Mouse (Mus musculus) embryonic facial prominence, embryonic 15.5 days (tissue): ENCODE results near the gene Shf. TPM values are rescaled to one million over a fixed set of nuclear protein-coding genes. Genes with fewer than 3 reads are reported as not detected.

Experiments
- ATAC-seq: fragments of 200-750 bp; cut with Nextera tagmentation; 2 replicates; pipeline ENCODE4 v1.8.0; 2017; ENCODE audit warnings: low read depth, moderate TSS enrichment; ENCODE audit not compliant: insufficient number of reproducible peaks, low FRiP score, low TSS enrichment
- H3K27ac ChIP-seq: fragments of 300-500 bp; sonication (generic); replicated peaks from 2 replicates; pipeline ENCODE4 v1.5.1; 2015; ENCODE audit warnings: mild to moderate bottlenecking, inconsistent platforms
- H3K27me3 ChIP-seq: fragments of 300-500 bp; sonication (generic); 2 replicates; pipeline ENCODE4 v1.6.1; 2015; ENCODE audit warnings: inconsistent platforms
- H3K36me3 ChIP-seq: fragments of 300-500 bp; sonication (generic); 2 replicates; pipeline ENCODE4 v1.6.1; 2015; ENCODE audit warnings: mild to moderate bottlenecking, inconsistent platforms
- H3K4me1 ChIP-seq: fragments of 300-500 bp; sonication (generic); 2 replicates; pipeline ENCODE4 v1.6.1; 2015; ENCODE audit warnings: inconsistent platforms
- H3K4me2 ChIP-seq: fragments of 300-500 bp; sonication (generic); replicated peaks from 2 replicates; pipeline ENCODE4 v1.6.1; 2015; ENCODE audit warnings: mild to moderate bottlenecking, inconsistent platforms
- H3K4me3 ChIP-seq: fragments of 300-500 bp; sonication (generic); replicated peaks from 2 replicates; pipeline ENCODE4 v1.5.1; 2015; ENCODE audit warnings: mild to moderate bottlenecking, inconsistent platforms
- H3K9ac ChIP-seq: fragments of 300-500 bp; sonication (generic); 2 replicates; pipeline ENCODE4 v1.6.1; 2015; ENCODE audit warnings: inconsistent platforms
- H3K9me3 ChIP-seq: fragments of 300-500 bp; sonication (generic); replicated peaks from 2 replicates; pipeline ENCODE4 v1.6.1; 2016; ENCODE audit warnings: inconsistent platforms
- WGBS: fragments of 180-500 bp; shearing (Covaris S2); methylation state at CpG from one replicate; pipeline ENCODE4 v1.1.7; 2015; 5-methylcytosine and 5-hydroxymethylcytosine counted together
- polyA plus RNA-seq: library from polyadenylated mRNA; unstranded; fragments of >200 nt; fragmentation: Nextera tagmentation; extraction: Ambion mirVana; gene quantifications from 2 replicates; pipeline ENCODE4 v1.2.1, GENCODE M21; 2015

Shf gene
- polyA plus RNA-seq, 1 experiment from 2014 or later: 4.5 TPM

- peaks cover 30% of the 10 kb centered on the region for H3K36me3 ChIP-seq
- ATAC-seq: no peak
- 56% methylated on average over 6 of the region's 6 CpGs for WGBS
Observed at GRCm38 (mm10) chr2:122360310-122360709, 8.7 kb downstream of the Shf start.

GRCm38 (mm10) chr2:122356187-122356586, 12.8 kb downstream of the Shf start:
- Histone ChIP-seq H3K27ac (no peak overlapping the region), H3K9ac (no peak overlapping the region), H3K4me1 (peaks cover 18% of the 10 kb centered on the region), H3K4me3 (no peak overlapping the region), H3K9me3 (no peaks in the 10 kb centered on the region), H3K4me2 (no peak overlapping the region), H3K36me3 (peaks cover 38% of the 10 kb centered on the region), H3K27me3 (no peaks in the 10 kb centered on the region)
- ATAC-seq: no peak
- WGBS: 62% methylated on average over 3 of the region's 3 CpGs

More at GRCm38 (mm10) chr2:122360310-122360709, 8.7 kb downstream of the Shf start:
- Histone ChIP-seq H3K27ac (no peak overlapping the region), H3K4me2 (no peak overlapping the region), H3K9ac (no peak overlapping the region), H3K9me3 (no peaks in the 10 kb centered on the region), H3K4me1 (0 out of 2 replicates have a peak, but pooled peaks cover 6% of the 10 kb centered on the region), H3K27me3 (no peaks in the 10 kb centered on the region), H3K4me3 (no peak overlapping the region)

- 84% methylated on average over 5 of the region's 5 CpGs for WGBS
- Histone ChIP-seq H3K4me3 (no peak overlapping the region), H3K4me1 (peaks cover 21% of the 10 kb centered on the region), H3K9me3 (no peaks in the 10 kb centered on the region), H3K36me3 (peaks cover 38% of the 10 kb centered on the region), H3K27me3 (no peaks in the 10 kb centered on the region), H3K4me2 (no peak overlapping the region), H3K9ac (no peak overlapping the region), H3K27ac (no peak overlapping the region)
- no peak for ATAC-seq
Observed at GRCm38 (mm10) chr2:122355389-122355788, 13.6 kb downstream of the Shf start.

DNA sequence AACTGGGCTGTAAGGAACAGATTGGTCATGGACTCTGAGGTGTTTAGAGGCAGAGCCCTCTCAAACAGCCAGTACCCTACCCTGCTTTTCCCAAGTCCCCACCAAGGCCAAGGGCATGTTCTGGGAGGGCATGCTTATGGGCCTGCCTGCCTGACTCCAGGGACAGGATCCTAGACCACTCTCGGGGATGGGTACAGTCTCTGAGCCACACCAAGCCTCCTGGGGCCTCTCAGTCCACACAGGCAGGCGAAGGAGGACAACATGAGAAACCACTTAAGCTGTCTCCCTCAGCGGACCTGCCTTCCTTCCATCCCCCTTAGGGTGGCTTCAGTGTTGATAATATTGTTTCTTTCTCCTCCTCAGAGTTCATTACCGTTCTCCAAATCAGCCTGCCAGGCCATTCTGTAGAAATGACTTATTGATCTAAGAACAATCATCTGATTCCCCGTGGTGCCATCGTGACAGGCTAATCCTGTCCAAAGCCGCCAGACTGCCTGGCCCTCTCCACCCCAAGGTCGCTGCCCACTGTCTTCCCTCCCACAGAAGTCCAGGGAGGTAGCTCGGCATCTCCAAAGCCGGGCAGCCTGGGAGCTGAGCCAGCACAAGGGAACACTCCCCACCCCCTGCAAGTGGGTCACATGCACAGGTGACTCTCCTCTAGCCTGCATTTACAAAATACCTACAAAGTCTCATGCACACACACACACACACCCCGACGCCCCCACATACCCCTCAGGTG, 14.6 kb downstream of the Shf start:
- Histone ChIP-seq H3K27me3 (no peaks in the 10 kb centered on the region), H3K9ac (no peak overlapping the region), H3K4me3 (no peak overlapping the region), H3K9me3 (no peaks in the 10 kb centered on the region), H3K36me3 (peaks cover 34% of the 10 kb centered on the region), H3K4me2 (no peak overlapping the region), H3K27ac (no peak overlapping the region), H3K4me1 (peaks cover 26% of the 10 kb centered on the region)
- WGBS: 68% methylated on average over 12 of the region's 12 CpGs
- ATAC-seq: no peak

GRCm38 (mm10) chr2:122353765-122354164, 15.2 kb downstream of the Shf start:
- peaks cover 30% of the 10 kb centered on the region for H3K4me1 ChIP-seq
- no peak overlapping the region for H3K4me2 ChIP-seq
- no peak overlapping the region for H3K4me3 ChIP-seq
- peaks cover 30% of the 10 kb centered on the region for H3K36me3 ChIP-seq
- 87% methylated on average over 8 of the region's 8 CpGs for WGBS
- no peaks in the 10 kb centered on the region for H3K27me3 ChIP-seq
- H3K9me3 ChIP-seq: no peaks in the 10 kb centered on the region
- H3K9ac ChIP-seq: no peak overlapping the region
- H3K27ac ChIP-seq: no peak overlapping the region
- no peak for ATAC-seq

- no peak overlapping the region for H3K4me2 ChIP-seq
- no peaks in the 10 kb centered on the region for H3K9me3 ChIP-seq
- H3K9ac ChIP-seq: no peak overlapping the region
- no peak overlapping the region for H3K27ac ChIP-seq
- peaks cover 30% of the 10 kb centered on the region for H3K36me3 ChIP-seq
- H3K4me3 ChIP-seq: no peak overlapping the region
- no peak for ATAC-seq
- H3K4me1 ChIP-seq: peaks cover 35% of the 10 kb centered on the region
- WGBS: 79% methylated on average over 6 of the region's 6 CpGs
- no peaks in the 10 kb centered on the region for H3K27me3 ChIP-seq
Observed at GRCm38 (mm10) chr2:122352992-122353391, 16.0 kb downstream of the Shf start.

DNA sequence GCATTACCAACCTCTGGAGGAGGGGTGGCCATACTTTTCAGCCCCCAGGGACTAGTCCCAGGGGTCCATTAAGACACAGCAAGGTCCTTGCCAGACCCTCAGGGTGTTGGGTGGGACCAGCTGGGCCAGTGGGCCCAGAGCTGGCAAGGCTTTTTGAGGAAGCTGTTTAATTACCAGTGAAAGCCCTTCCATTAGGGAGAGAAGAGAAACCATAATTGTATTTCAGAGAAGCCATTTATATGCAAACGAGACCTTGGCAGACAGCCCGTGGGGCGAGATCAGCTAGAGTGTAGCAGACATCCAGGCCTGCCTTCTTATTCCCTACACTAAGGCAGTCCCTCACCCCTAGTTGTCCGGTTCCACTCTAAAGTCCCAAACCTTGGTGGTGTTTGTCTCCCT, 17.0 kb downstream of the Shf start:
- Histone ChIP-seq H3K4me2 (no peak overlapping the region), H3K27me3 (no peaks in the 10 kb centered on the region), H3K4me1 (peaks cover 39% of the 10 kb centered on the region), H3K36me3 (peaks cover 23% of the 10 kb centered on the region), H3K9ac (no peak overlapping the region), H3K9me3 (no peaks in the 10 kb centered on the region), H3K27ac (peak overlapping the region; percentile 72), H3K4me3 (no peak overlapping the region)
- no peak for ATAC-seq
- WGBS: 30% methylated on average over 4 of the region's 4 CpGs

- no peak overlapping the region for H3K4me2 ChIP-seq
- H3K9ac ChIP-seq: no peak overlapping the region
- H3K27ac ChIP-seq: peak overlapping the region; percentile 72
- no peak overlapping the region for H3K4me3 ChIP-seq
- H3K27me3 ChIP-seq: no peaks in the 10 kb centered on the region
- 54% methylated on average over 5 of the region's 5 CpGs for WGBS
- no peaks in the 10 kb centered on the region for H3K9me3 ChIP-seq
- peaks cover 39% of the 10 kb centered on the region for H3K4me1 ChIP-seq
- no peak for ATAC-seq
- H3K36me3 ChIP-seq: peaks cover 20% of the 10 kb centered on the region
Observed at GRCm38 (mm10) chr2:122351156-122351930, 17.6 kb downstream of the Shf start.

- H3K36me3 ChIP-seq: peaks cover 11% of the 10 kb centered on the region
- peak overlapping the region; percentile 75 for H3K9ac ChIP-seq
- H3K4me1 ChIP-seq: peaks cover 43% of the 10 kb centered on the region
- WGBS: 12% methylated on average over 14 of the region's 14 CpGs
- H3K4me2 ChIP-seq: peak overlapping the region; percentile 68
- 0 out of 2 replicates have a peak, but pooled peaks have one; percentile 13 for ATAC-seq
- no peaks in the 10 kb centered on the region for H3K9me3 ChIP-seq
- H3K27ac ChIP-seq: peak overlapping the region; percentile 99
- H3K4me3 ChIP-seq: peak overlapping the region; percentile 62
- no peaks in the 10 kb centered on the region for H3K27me3 ChIP-seq
Observed at GRCm38 (mm10) chr2:122349136-122349785, 19.7 kb downstream of the Shf start.

DNA sequence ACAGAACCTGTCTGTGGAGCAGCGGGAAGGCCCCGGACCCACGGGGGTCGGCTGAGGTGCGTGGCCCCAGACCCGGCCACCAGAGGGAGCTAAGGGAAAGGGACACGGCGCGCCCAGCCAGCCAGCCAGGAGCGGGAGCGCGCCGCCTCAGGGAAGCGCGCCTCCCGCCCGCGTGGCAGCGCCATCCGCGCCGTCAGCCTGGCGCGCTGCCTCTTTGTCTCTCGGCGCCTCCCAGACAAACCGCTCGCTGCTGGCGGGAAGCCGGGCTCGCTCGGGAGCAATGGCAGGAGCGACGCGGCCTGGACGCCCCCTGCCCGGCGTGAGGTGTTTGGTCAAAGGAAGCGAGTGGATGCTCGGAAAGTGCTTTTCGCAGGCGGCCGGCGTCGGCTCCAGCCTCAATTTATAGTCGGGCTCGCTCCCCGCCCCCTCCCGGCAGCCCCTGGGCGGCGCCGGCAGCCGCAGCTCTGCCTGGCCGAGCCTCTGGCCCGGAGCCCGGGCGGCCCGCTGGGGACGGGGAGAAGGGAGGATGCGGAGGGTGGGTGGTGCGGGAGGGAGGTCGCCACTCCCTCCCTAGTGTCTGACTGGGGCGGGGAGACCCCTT, 20.3 kb downstream of the Shf start:
- WGBS: under 1% methylated on average over 58 of the region's 63 CpGs
- no peaks in the 10 kb centered on the region for H3K9me3 ChIP-seq
- peak overlapping the region; percentile 75 for H3K9ac ChIP-seq
- H3K27me3 ChIP-seq: no peaks in the 10 kb centered on the region
- H3K4me2 ChIP-seq: peak overlapping the region; percentile 68
- peak; percentile 87 for ATAC-seq
- peak overlapping the region; percentile 62 for H3K4me3 ChIP-seq
- H3K27ac ChIP-seq: peak overlapping the region; percentile 99
- H3K4me1 ChIP-seq: peaks cover 43% of the 10 kb centered on the region
- peaks cover 8% of the 10 kb centered on the region for H3K36me3 ChIP-seq

DNA sequence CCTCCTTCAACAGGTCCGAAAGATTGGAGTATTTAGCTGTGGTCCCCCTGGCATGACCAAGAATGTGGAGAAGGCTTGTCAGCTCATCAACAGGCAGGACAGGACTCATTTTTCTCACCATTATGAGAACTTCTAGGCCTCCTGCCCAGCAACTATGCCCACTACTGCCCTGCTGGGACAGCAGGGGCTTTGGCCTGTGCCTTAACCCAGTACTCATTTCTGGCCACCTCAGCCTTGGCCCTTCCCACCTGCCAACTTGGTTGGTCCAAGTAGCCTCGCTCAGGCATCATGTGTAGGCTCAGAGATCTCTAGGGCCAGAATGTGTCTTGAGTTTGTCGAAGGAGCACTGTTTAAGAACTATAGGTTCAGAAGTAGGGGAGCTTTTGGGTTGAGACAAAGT, 21.7 kb downstream of the Shf start:
- H3K36me3 ChIP-seq: no peaks in the 10 kb centered on the region
- ATAC-seq: no peak
- no peak overlapping the region for H3K4me2 ChIP-seq
- no peak overlapping the region for H3K27ac ChIP-seq
- no peaks in the 10 kb centered on the region for H3K27me3 ChIP-seq
- H3K9ac ChIP-seq: no peak overlapping the region
- WGBS: 93% methylated on average over 3 of the region's 3 CpGs
- no peaks in the 10 kb centered on the region for H3K9me3 ChIP-seq
- H3K4me1 ChIP-seq: peaks cover 37% of the 10 kb centered on the region
- H3K4me3 ChIP-seq: no peak overlapping the region
